8 mouse cellular contexts compared by ENCODE assay signal in the genomic region with DNA sequence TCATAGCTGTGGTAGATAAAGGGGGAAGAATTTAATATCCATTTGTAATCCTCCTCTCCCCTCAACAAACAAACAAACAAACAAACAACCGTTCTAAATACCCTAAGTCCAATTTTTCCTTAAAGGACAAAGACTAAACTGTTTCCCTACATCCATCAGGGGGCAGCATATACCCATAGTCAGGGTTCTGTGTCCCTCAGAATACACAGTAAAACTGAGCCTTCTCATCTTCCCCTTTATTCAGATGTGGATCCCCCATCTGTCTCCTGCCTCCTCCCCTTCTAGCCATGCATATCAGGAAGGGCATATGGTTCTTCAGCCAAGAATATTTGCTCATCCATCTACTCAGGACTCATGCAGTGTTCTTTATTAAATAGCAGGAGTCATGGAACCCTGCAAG. TPM values are rescaled to one million over a fixed set of nuclear protein-coding genes. Genes with fewer than 3 reads are reported as not detected.
DNase-seq lines count a peak whose midpoint lies in the region; ATAC-seq lines count a peak whose summit lies in the region.

No protein-coding gene starts in this region.

- 16% methylated on average over 1 of the region's 1 CpGs for WGBS in neural tube, embryonic 13.5 days

- no peak for DNase-seq in frontal cortex, postnatal 25 days (ENCODE audit: low spot score in 2 of 2)
- DNase-seq in right cerebral cortex, postnatal 10 days (ENCODE audit: low spot score in 2 of 2) = peak; percentile 66 to 67
- DNase-seq in right cerebral cortex, postnatal 14 days = no peak
- peak; percentile 48 for DNase-seq in embryo, embryonic 9.5 days (ENCODE audit: extremely low spot score)
- peak; percentile 58 for DNase-seq in kidney, postnatal 10 days
- DNase-seq in gastrocnemius, postnatal 4 days (ENCODE audit: low spot score in 2 of 2) = no peak

- H3K9ac ChIP-seq in neural tube, embryonic 13.5 days = no peak overlapping the region

- H3K4me2 ChIP-seq in neural tube, embryonic 13.5 days = no peak overlapping the region

- peaks cover 42% of the 10 kb centered on the region for H3K4me1 ChIP-seq in neural tube, embryonic 13.5 days (replicated peaks)

- H3K36me3 ChIP-seq in neural tube, embryonic 13.5 days = no peaks in the 10 kb centered on the region

- ATAC-seq in frontal cortex, adult (ENCODE audit: low TSS enrichment) = peak; percentile 51
- ATAC-seq in neural tube, embryonic 13.5 days (ENCODE audit: low read depth) = peak; percentile 34

- H3K27me3 ChIP-seq in neural tube, embryonic 13.5 days = peaks cover 42% of the 10 kb centered on the region

- H3K27ac ChIP-seq in neural tube, embryonic 13.5 days (replicated peaks) = peak overlapping the region; percentile 23

- no peak overlapping the region for H3K4me3 ChIP-seq in neural tube, embryonic 13.5 days

- no peaks in the 10 kb centered on the region for H3K9me3 ChIP-seq in neural tube, embryonic 13.5 days

RNA-seq across cellular contexts. Expression of a gene that starts 1.4 kb away (rescaled TPM):
- 41.3 and 44.4 TPM in 2 replicates for polyA plus RNA-seq in neural tube, embryonic 13.5 days (2015; fragmentation: Nextera tagmentation; extraction: Ambion mirVana)
- 10 to 100 TPM; 20.6 to 21.7 TPM for total RNA-seq in gastrocnemius, postnatal 4 days (2021)

RNA-seq across cellular contexts. Expression of a gene that starts 13.2 kb away (rescaled TPM):
- 4.8 TPM in 2 replicates for polyA plus RNA-seq in neural tube, embryonic 13.5 days (2015; fragmentation: Nextera tagmentation; extraction: Ambion mirVana)
- 1 to 10 TPM; 1.0 to 1.4 TPM for total RNA-seq in gastrocnemius, postnatal 4 days (2021)

RNA-seq across cellular contexts. Expression of a gene that starts 50.0 kb away (rescaled TPM):
- 84.7 and 91.1 TPM in 2 replicates for polyA plus RNA-seq in neural tube, embryonic 13.5 days (2015; fragmentation: Nextera tagmentation; extraction: Ambion mirVana)
- 10 to 100 TPM; 25.3 to 29.8 TPM for total RNA-seq in gastrocnemius, postnatal 4 days (2021)

Comparison
In these comparisons a context has a peak if more than half of its experiments do, and no peak if none do; other contexts are left out.
1. DNase-seq: peak in right cerebral cortex, postnatal 10 days (2 of 2), embryo, embryonic 9.5 days (single experiment) and kidney, postnatal 10 days (single experiment); none in frontal cortex, postnatal 25 days (0 of 2), right cerebral cortex, postnatal 14 days (single experiment) and gastrocnemius, postnatal 4 days (0 of 2).